Comparison of ENCODE assay signal across 8 mouse cellular contexts in genomic region chr8:123860386-123860785, GRCm38 (mm10). TPM values are rescaled to one million over a fixed set of nuclear protein-coding genes. Genes with fewer than 3 reads are reported as not detected.
DNase-seq lines count a peak whose midpoint lies in the region; ATAC-seq and TF ChIP-seq lines count a peak whose summit lies in the region.

No protein-coding gene starts in this region.

- ATAC-seq in kidney, embryonic 16.5 days (ENCODE audit: low FRiP score, low TSS enrichment), result no peak
- no peak for ATAC-seq in embryonic facial prominence, embryonic 15.5 days (ENCODE audit: insufficient number of reproducible peaks, low FRiP score, low TSS enrichment, low read depth)
- ATAC-seq in intestine, postnatal 0 days, result no peak
- no peak for ATAC-seq in neural tube, embryonic 12.5 days (ENCODE audit: low FRiP score, low read depth)

- WGBS in kidney, embryonic 16.5 days, result 73% methylated on average over 4 of the region's 4 CpGs
- 65% methylated on average over 4 of the region's 4 CpGs for WGBS in embryonic facial prominence, embryonic 15.5 days
- 66% methylated on average over 4 of the region's 4 CpGs for WGBS in intestine, postnatal 0 days
- WGBS in neural tube, embryonic 12.5 days, result 72% methylated on average over 4 of the region's 4 CpGs

- no peak for TF ChIP-seq CTCF in intestine, postnatal 0 days (IDR thresholded peaks at IDR 0.05; ENCODE audit: low read depth)

- no peaks in the 10 kb centered on the region for H3K9me3 ChIP-seq in kidney, embryonic 16.5 days (ENCODE audit: low read length)
- no peaks in the 10 kb centered on the region for H3K9me3 ChIP-seq in embryonic facial prominence, embryonic 15.5 days (replicated peaks)
- no peaks in the 10 kb centered on the region for H3K9me3 ChIP-seq in intestine, postnatal 0 days (ENCODE audit: control insufficient read depth)
- no peaks in the 10 kb centered on the region for H3K9me3 ChIP-seq in neural tube, embryonic 12.5 days

- peaks cover 17% of the 10 kb centered on the region for H3K27me3 ChIP-seq in kidney, embryonic 16.5 days (ENCODE audit: insufficient read depth, low read length)
- peaks cover 19% of the 10 kb centered on the region; the same call in 1 of the 2 replicates for H3K27me3 ChIP-seq in embryonic facial prominence, embryonic 15.5 days
- H3K27me3 ChIP-seq in intestine, postnatal 0 days (replicated peaks; ENCODE audit: control insufficient read depth, insufficient read depth, low read length), result peaks cover 8% of the 10 kb centered on the region
- peaks cover 24% of the 10 kb centered on the region for H3K27me3 ChIP-seq in neural tube, embryonic 12.5 days (replicated peaks)

- no peak for DNase-seq in kidney, adult 18-20 months
- DNase-seq in left cerebral cortex, adult 11 months (ENCODE audit: low spot score), result no peak
- no peak for DNase-seq in cerebellum, postnatal 25 days
- DNase-seq in gastrocnemius, postnatal 25 days, result no peak

- H3K27ac ChIP-seq in kidney, embryonic 16.5 days (ENCODE audit: low read length), result no peak overlapping the region
- no peak overlapping the region for H3K27ac ChIP-seq in embryonic facial prominence, embryonic 15.5 days (replicated peaks)
- H3K27ac ChIP-seq in intestine, postnatal 0 days (ENCODE audit: low read depth, low read length), result no peak overlapping the region
- no peak overlapping the region for H3K27ac ChIP-seq in neural tube, embryonic 12.5 days

- no peaks in the 10 kb centered on the region for H3K36me3 ChIP-seq in kidney, embryonic 16.5 days (ENCODE audit: insufficient read depth, low read length)
- H3K36me3 ChIP-seq in embryonic facial prominence, embryonic 15.5 days, result no peaks in the 10 kb centered on the region
- H3K36me3 ChIP-seq in intestine, postnatal 0 days (ENCODE audit: control insufficient read depth, insufficient read depth), result no peaks in the 10 kb centered on the region
- H3K36me3 ChIP-seq in neural tube, embryonic 12.5 days, result no peaks in the 10 kb centered on the region

- no peak overlapping the region for H3K9ac ChIP-seq in kidney, embryonic 16.5 days (replicated peaks; ENCODE audit: low read length)
- no peak overlapping the region for H3K9ac ChIP-seq in embryonic facial prominence, embryonic 15.5 days
- no peak overlapping the region for H3K9ac ChIP-seq in intestine, postnatal 0 days (ENCODE audit: low read depth, low read length)
- no peak overlapping the region for H3K9ac ChIP-seq in neural tube, embryonic 12.5 days

- peaks cover 9% of the 10 kb centered on the region for H3K4me1 ChIP-seq in kidney, embryonic 16.5 days (ENCODE audit: insufficient read depth, low read length)
- H3K4me1 ChIP-seq in embryonic facial prominence, embryonic 15.5 days, result peaks cover 13% of the 10 kb centered on the region
- H3K4me1 ChIP-seq in intestine, postnatal 0 days (replicated peaks; ENCODE audit: control insufficient read depth, insufficient read depth, low read length), result no peaks in the 10 kb centered on the region
- peaks cover 11% of the 10 kb centered on the region for H3K4me1 ChIP-seq in neural tube, embryonic 12.5 days

- no peak overlapping the region for H3K4me3 ChIP-seq in kidney, embryonic 16.5 days (ENCODE audit: low read length)
- peak overlapping the region; percentile 64 for H3K4me3 ChIP-seq in embryonic facial prominence, embryonic 15.5 days (replicated peaks)
- H3K4me3 ChIP-seq in intestine, postnatal 0 days (ENCODE audit: low read depth, low read length), result no peak overlapping the region
- no peak overlapping the region for H3K4me3 ChIP-seq in neural tube, embryonic 12.5 days

- H3K4me2 ChIP-seq in kidney, embryonic 16.5 days (replicated peaks; ENCODE audit: low read depth, low read length), result peak overlapping the region; percentile 91; the same call in 1 of the 2 replicates
- peak overlapping the region; percentile 94 for H3K4me2 ChIP-seq in embryonic facial prominence, embryonic 15.5 days (replicated peaks)
- 0 out of 2 replicates have a peak overlapping the region, but pooled peaks have one; percentile 98 for H3K4me2 ChIP-seq in intestine, postnatal 0 days (replicated peaks; ENCODE audit: low read depth)
- peak overlapping the region; percentile 81 for H3K4me2 ChIP-seq in neural tube, embryonic 12.5 days (replicated peaks)

RNA-seq across cellular contexts. Expression of gene Ccsap, which starts 0.4 kb away (rescaled TPM):
- 2.9 and 3.3 TPM in 2 replicates for polyA plus RNA-seq in kidney, embryonic 16.5 days (2015; fragmentation: Nextera tagmentation; extraction: Ambion mirVana)
- polyA plus RNA-seq in embryonic facial prominence, embryonic 15.5 days (2015; fragmentation: Nextera tagmentation; extraction: Ambion mirVana), result 4.9 and 6.5 TPM in 2 replicates
- polyA plus RNA-seq in intestine, postnatal 0 days (2015; fragmentation: Nextera tagmentation; extraction: Ambion mirVana), result 1.5 and 1.8 TPM in 2 replicates
- 8.2 and 8.5 TPM in 2 replicates for polyA plus RNA-seq in neural tube, embryonic 12.5 days (2016; fragmentation: Nextera tagmentation; extraction: Ambion mirVana)
- total RNA-seq in gastrocnemius, postnatal 25 days (2021), result under 1 TPM; 0.36 to 0.62 TPM

RNA-seq across cellular contexts. Expression of gene Acta1, which starts 34.2 kb away (rescaled TPM):
- 58.8 and 166 TPM in 2 replicates for polyA plus RNA-seq in kidney, embryonic 16.5 days (2015; fragmentation: Nextera tagmentation; extraction: Ambion mirVana)
- 1,020 and 1,287 TPM in 2 replicates for polyA plus RNA-seq in embryonic facial prominence, embryonic 15.5 days (2015; fragmentation: Nextera tagmentation; extraction: Ambion mirVana)
- polyA plus RNA-seq in intestine, postnatal 0 days (2015; fragmentation: Nextera tagmentation; extraction: Ambion mirVana), result 2.7 and 7.6 TPM in 2 replicates
- polyA plus RNA-seq in neural tube, embryonic 12.5 days (2016; fragmentation: Nextera tagmentation; extraction: Ambion mirVana), result 56.3 and 78.1 TPM in 2 replicates
- over 10,000 TPM; 60,490 to 60,709 TPM for total RNA-seq in gastrocnemius, postnatal 25 days (2021)

RNA-seq across cellular contexts. Expression of gene Rab4a, which starts 54.6 kb away (rescaled TPM):
- polyA plus RNA-seq in kidney, embryonic 16.5 days (2015; fragmentation: Nextera tagmentation; extraction: Ambion mirVana), result 50.8 and 51.5 TPM in 2 replicates
- polyA plus RNA-seq in embryonic facial prominence, embryonic 15.5 days (2015; fragmentation: Nextera tagmentation; extraction: Ambion mirVana), result 43.5 and 47.5 TPM in 2 replicates
- 104 TPM in 2 replicates for polyA plus RNA-seq in intestine, postnatal 0 days (2015; fragmentation: Nextera tagmentation; extraction: Ambion mirVana)
- polyA plus RNA-seq in neural tube, embryonic 12.5 days (2016; fragmentation: Nextera tagmentation; extraction: Ambion mirVana), result 73.0 and 74.2 TPM in 2 replicates
- total RNA-seq in gastrocnemius, postnatal 25 days (2021), result 10 to 100 TPM; 10.2 to 11.3 TPM
